Mouse (Mus musculus) urinary bladder, postnatal 4 days (tissue): ENCODE data around the gene Bcl2a1b.
"Not testable (repeated sequence)": the region's sequence is repeated elsewhere in the genome, so short reads cannot be mapped to it uniquely, and the experiment has no call there.

Experiments
- DNase-seq, 2 experiments: peaks; one replicate each; pipeline ENCODE4 v3.0.0; 2021 to 2022; ENCODE audit warnings: low spot score in 2 of 2

Bcl2a1b gene

DNA sequence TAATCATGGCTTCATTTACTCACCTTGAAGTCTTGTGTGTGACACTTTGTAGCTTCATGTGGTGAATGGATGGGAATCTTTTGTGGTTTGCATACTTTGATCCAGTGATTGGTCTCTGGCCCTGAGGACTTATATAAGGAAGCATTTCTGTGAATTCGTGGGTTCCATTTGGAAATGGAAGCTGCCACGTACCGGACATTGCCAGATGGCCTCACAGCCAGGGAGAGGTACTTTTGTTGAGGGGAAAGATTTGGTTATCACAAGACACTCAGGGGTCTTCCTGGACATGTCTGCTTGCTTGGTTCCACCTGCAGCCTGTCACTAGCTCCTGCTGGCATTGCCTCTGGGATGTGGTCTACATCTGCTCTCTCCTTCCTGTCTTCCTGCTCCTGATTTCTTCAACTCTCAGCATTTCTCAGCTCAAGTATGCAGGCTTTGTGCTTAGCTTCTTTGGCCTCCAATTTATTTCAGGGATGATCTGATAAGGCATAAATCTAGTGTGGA, 41.6 kb downstream of the Bcl2a1b start:
- not testable (repeated sequence) for DNase-seq

DNA sequence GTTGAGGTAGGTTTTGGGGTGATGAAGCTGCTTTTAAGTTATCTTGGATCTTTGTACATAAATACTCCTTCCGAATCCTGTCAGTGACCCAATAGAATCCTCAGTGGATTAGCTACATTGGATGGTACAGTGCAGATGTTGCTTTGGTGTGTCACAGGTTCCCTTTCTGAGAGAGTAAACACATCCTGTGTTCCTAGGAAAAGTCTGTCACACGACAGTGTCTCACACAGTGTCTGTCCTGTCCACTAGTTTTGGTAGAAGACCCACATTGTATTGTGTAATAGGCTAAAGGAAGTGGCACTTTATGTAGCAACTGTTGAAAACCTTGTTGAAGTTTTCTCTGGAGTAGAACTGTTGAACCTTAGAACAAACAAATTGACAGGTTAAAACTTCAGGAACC, 54.4 kb downstream of the Bcl2a1b start:
- no peak for DNase-seq

DNA sequence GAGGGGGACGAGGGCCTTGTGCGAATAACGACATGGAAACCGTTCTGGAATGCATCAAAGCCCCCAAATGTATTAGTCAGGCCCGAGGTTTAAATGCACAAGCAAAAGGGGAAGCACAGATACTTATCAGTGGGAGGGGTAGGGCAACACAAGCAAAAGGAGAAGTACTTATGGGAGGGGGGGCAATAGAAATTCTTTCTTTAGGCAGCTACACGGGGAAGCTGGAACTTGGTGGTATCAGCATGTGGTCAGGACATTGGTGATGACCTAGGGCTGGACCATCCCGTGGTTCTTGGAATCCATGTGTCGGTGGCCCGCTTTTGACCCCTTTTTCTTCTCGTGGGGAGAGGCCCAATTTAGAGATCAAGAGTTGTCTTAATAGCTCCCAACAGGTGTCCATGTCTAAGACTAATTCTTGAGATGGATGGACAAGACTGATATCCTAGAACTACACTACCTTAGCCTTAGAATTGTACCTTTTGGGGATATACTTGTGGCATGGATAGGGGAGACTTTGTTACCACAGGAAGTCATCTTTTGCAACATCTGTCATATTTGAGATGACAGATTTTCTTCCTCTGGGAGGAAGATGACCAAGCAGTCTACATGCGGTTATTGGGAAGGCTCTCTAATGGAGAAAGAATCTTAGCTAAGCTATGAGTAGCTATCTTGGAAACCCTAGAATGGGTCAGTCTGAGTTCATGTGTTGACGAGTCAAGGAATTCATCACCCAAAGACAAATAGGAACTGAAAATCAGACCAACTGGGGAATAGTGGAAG, 57.7 kb downstream of the Bcl2a1b start:
- no peak for DNase-seq
